Comparison of ENCODE assay signal across 29 mouse cellular contexts in the genomic region with DNA sequence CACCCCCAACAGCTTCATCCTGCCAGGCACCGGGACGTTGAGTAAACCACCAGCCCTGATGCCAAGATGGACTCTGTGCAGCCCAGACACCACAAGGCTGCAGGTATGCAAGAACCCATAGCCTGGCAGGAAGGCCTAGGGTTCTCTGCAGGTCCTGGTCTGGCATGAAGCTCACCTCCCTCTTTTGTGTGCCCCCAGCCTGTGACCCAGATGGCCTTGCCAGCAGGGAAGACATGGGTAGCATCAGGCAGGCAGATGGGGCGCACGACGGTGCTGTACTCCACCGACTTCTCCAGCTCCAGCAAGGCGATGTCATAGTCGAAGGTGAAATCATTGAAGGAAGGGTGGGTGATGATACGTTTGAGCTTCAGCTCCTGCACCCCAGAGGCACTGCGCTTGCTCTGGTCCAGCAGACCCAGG. TPM values are rescaled to one million over a fixed set of nuclear protein-coding genes. Genes with fewer than 3 reads are reported as not detected.
DNase-seq lines count a peak whose midpoint lies in the region; ATAC-seq and TF ChIP-seq lines count a peak whose summit lies in the region.
"Had no signal": no experiment of that assay in that cellular context is flagged by ENCODE, and none has a peak within 500 bp of the region (broad histone marks: within the 10 kb centered on the region; RNA-seq: fewer than 3 reads in every experiment).

No protein-coding gene starts in this region.

- no peak overlapping the region for H3K4me2 ChIP-seq in intestine, embryonic 14.5 days (ENCODE audit: low read length)
- no peak overlapping the region for H3K4me2 ChIP-seq in intestine, embryonic 16.5 days (ENCODE audit: low read depth, low read length)
- no peak overlapping the region for H3K4me2 ChIP-seq in stomach, postnatal 0 days (replicated peaks; ENCODE audit: low read depth)
- H3K4me2 ChIP-seq: embryonic facial prominence, embryonic 13.5 days; heart, embryonic 12.5 days; hindbrain, embryonic 14.5 days; limb, embryonic 13.5 days; liver, embryonic 13.5 days; midbrain, embryonic 12.5 days had no signal

- H3K27me3 ChIP-seq in intestine, embryonic 14.5 days (replicated peaks; ENCODE audit: control insufficient read depth, insufficient read depth, low read length), result no peaks in the 10 kb centered on the region
- no peaks in the 10 kb centered on the region for H3K27me3 ChIP-seq in intestine, embryonic 16.5 days (replicated peaks; ENCODE audit: control insufficient read depth, insufficient read depth, low read length)
- H3K27me3 ChIP-seq in stomach, postnatal 0 days (ENCODE audit: control insufficient read depth, insufficient read depth, low read length), result no peaks in the 10 kb centered on the region
- H3K27me3 ChIP-seq: CH12.LX; embryonic facial prominence, embryonic 13.5 days; liver, embryonic 13.5 days had no signal

- no peaks in the 10 kb centered on the region for H3K9me3 ChIP-seq in intestine, embryonic 14.5 days (ENCODE audit: control insufficient read depth, low read length)
- no peaks in the 10 kb centered on the region for H3K9me3 ChIP-seq in intestine, embryonic 16.5 days (ENCODE audit: control insufficient read depth, low read length)
- no peaks in the 10 kb centered on the region for H3K9me3 ChIP-seq in stomach, postnatal 0 days (ENCODE audit: control insufficient read depth, low read length)
- H3K9me3 ChIP-seq: embryonic facial prominence, embryonic 13.5 days; forebrain, embryonic 10.5 days; heart, embryonic 12.5 days; limb, embryonic 13.5 days; liver, embryonic 13.5 days; megakaryocyte, embryonic 14.5 days; midbrain, embryonic 12.5 days had no signal

- no peak for TF ChIP-seq CTCF in stomach, postnatal 0 days (IDR thresholded peaks at IDR 0.05; ENCODE audit: low read depth)

- H3K36me3 ChIP-seq in intestine, embryonic 14.5 days (ENCODE audit: control insufficient read depth, insufficient read depth, low read length), result no peaks in the 10 kb centered on the region
- no peaks in the 10 kb centered on the region for H3K36me3 ChIP-seq in intestine, embryonic 16.5 days (ENCODE audit: control insufficient read depth, insufficient read depth, low read length)
- H3K36me3 ChIP-seq in stomach, postnatal 0 days (ENCODE audit: control insufficient read depth, insufficient read depth, low read length), result no peaks in the 10 kb centered on the region
- H3K36me3 ChIP-seq: embryonic facial prominence, embryonic 13.5 days; forebrain, embryonic 10.5 days; heart, embryonic 12.5 days; limb, embryonic 13.5 days; liver, embryonic 13.5 days; midbrain, embryonic 12.5 days had no signal

- no peak for DNase-seq in cerebellum, postnatal 4 days (ENCODE audit: low spot score in 2 of 2)
- peak; percentile 40 for DNase-seq in intestine, embryonic 14.5 days (ENCODE audit: low spot score)
- DNase-seq in brain, adult 2 months (ENCODE audit: low read depth, low spot score), result peak; percentile 66
- DNase-seq in cerebellum, adult 9-10 months, result peak; percentile 65
- DNase-seq in stomach, postnatal 0 days (ENCODE audit: low spot score), result no peak
- DNase-seq in frontal cortex, postnatal 10 days (ENCODE audit: low spot score in 2 of 2), result no peak
- DNase-seq: adrenal gland, postnatal 10 days; forebrain, postnatal 0 days; gastrocnemius, postnatal 14 days; kidney, adult 2 months; kidney, postnatal 4 days; liver, embryonic 13.5 days; lung, adult 18-20 months; lung, postnatal 4 days; retina, postnatal 1 day; right cerebral cortex, postnatal 14 days; thymus, adult 18-20 months; thymus, postnatal 36 days had no signal

- no peak for TF ChIP-seq EP300 in stomach, postnatal 0 days (optimal IDR thresholded peaks at IDR 0.05)

- no peak overlapping the region for H3K27ac ChIP-seq in intestine, embryonic 14.5 days (ENCODE audit: low read depth)
- no peak overlapping the region for H3K27ac ChIP-seq in intestine, embryonic 16.5 days (ENCODE audit: low read length)
- H3K27ac ChIP-seq in stomach, postnatal 0 days (replicated peaks), result no peak overlapping the region
- H3K27ac ChIP-seq: embryonic facial prominence, embryonic 13.5 days; forebrain, embryonic 10.5 days; hindbrain, embryonic 14.5 days; limb, embryonic 13.5 days; liver, embryonic 13.5 days; midbrain, embryonic 12.5 days had no signal

- no peak overlapping the region for H3K4me3 ChIP-seq in intestine, embryonic 14.5 days (ENCODE audit: low read depth, low read length)
- no peak overlapping the region for H3K4me3 ChIP-seq in intestine, embryonic 16.5 days (ENCODE audit: low read length)
- H3K4me3 ChIP-seq in stomach, postnatal 0 days (ENCODE audit: low read depth, low read length), result no peak overlapping the region
- H3K4me3 ChIP-seq: embryonic facial prominence, embryonic 13.5 days; forebrain, embryonic 10.5 days; heart, embryonic 12.5 days; limb, embryonic 13.5 days; liver, embryonic 13.5 days; megakaryocyte, embryonic 14.5 days; midbrain, embryonic 12.5 days had no signal

- ATAC-seq in cerebellum, adult (ENCODE audit: insufficient number of reproducible peaks, low FRiP score, low TSS enrichment), result peak; percentile 37; the same call in 1 of the 2 replicates
- no peak for ATAC-seq in intestine, embryonic 14.5 days (replicated peaks; ENCODE audit: low FRiP score, low TSS enrichment, low read depth)
- no peak for ATAC-seq in intestine, embryonic 16.5 days
- no peak for ATAC-seq in stomach, postnatal 0 days (ENCODE audit: low FRiP score, low TSS enrichment)
- ATAC-seq: forebrain, postnatal 0 days; lung, postnatal 0 days had no signal

- 95% methylated on average over 10 of the region's 10 CpGs for WGBS in intestine, embryonic 14.5 days
- WGBS in intestine, embryonic 16.5 days, result 93% methylated on average over 10 of the region's 10 CpGs
- WGBS in stomach, postnatal 0 days, result 93% methylated on average over 10 of the region's 10 CpGs

- no peaks in the 10 kb centered on the region for H3K4me1 ChIP-seq in intestine, embryonic 14.5 days (replicated peaks; ENCODE audit: control insufficient read depth, insufficient read depth, low read length)
- H3K4me1 ChIP-seq in intestine, embryonic 16.5 days (ENCODE audit: control insufficient read depth, insufficient read depth, low read length), result no peaks in the 10 kb centered on the region
- H3K4me1 ChIP-seq in stomach, postnatal 0 days (replicated peaks; ENCODE audit: control insufficient read depth, insufficient read depth), result no peaks in the 10 kb centered on the region
- H3K4me1 ChIP-seq: liver, embryonic 13.5 days had no signal

- H3K9ac ChIP-seq in intestine, embryonic 14.5 days (ENCODE audit: low read length), result no peak overlapping the region
- H3K9ac ChIP-seq in intestine, embryonic 16.5 days (ENCODE audit: low read depth, low read length), result no peak overlapping the region
- no peak overlapping the region for H3K9ac ChIP-seq in stomach, postnatal 0 days (ENCODE audit: low read length)
- H3K9ac ChIP-seq: embryonic facial prominence, embryonic 13.5 days; forebrain, postnatal 0 days; heart, embryonic 12.5 days; hindbrain, embryonic 14.5 days; limb, embryonic 13.5 days; liver, embryonic 13.5 days; midbrain, embryonic 12.5 days had no signal

RNA-seq across cellular contexts. Expression of a gene that starts 40.5 kb away (rescaled TPM):
- polyA plus RNA-seq in intestine, embryonic 14.5 days (2014; fragmentation: Nextera tagmentation; extraction: Ambion mirVana), result 55.7 and 60.8 TPM in 2 replicates
- polyA plus RNA-seq in intestine, embryonic 16.5 days (2015; fragmentation: Nextera tagmentation; extraction: Ambion mirVana), result 91.4 and 96.6 TPM in 2 replicates
- 60.4 and 61.6 TPM in 2 replicates for polyA plus RNA-seq in stomach, postnatal 0 days (2015; fragmentation: Nextera tagmentation; extraction: Ambion mirVana)

Comparison
In these comparisons a context has a peak if more than half of its experiments do, and no peak if none do; other contexts are left out.
1. DNase-seq: peak in intestine, embryonic 14.5 days (single experiment), brain, adult 2 months (single experiment) and cerebellum, adult 9-10 months (single experiment); none in cerebellum, postnatal 4 days (0 of 2), stomach, postnatal 0 days (single experiment) and frontal cortex, postnatal 10 days (0 of 2).